Mouse (Mus musculus) cerebellum, adult 9-11 months (tissue): ENCODE measurements around the gene Dnmt3l.
"Not testable (repeated sequence)": the region's sequence is repeated elsewhere in the genome, so short reads cannot be mapped to it uniquely, and the experiment has no call there.

Experiments used
- DNase-seq: peaks from one replicate; pipeline ENCODE4 v3.0.0; 2022

The Dnmt3l gene

DNA sequence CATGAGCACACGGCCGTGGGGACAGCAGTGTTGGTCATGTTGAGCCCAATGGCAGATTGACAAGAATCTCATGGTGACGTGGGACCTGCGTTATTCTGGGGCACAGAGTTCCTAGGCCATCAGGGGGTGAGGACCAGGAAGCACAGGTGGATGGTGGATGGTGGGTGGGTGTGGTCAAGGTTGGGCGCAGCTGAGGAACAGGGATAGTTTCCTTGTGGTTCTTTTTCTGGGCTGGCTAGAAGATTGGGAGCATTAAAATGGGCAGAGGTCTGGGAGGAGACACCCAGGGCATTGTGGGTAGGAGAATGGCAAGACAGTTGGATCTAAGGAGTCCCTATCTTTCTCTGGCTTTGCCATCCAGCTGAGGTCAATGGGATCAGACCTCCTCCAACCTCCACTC is at the start of gene Dnmt3l:
Dnmt3l (plus strand) TSS at position 301 of the 400 bp plus-strand sequence.
- no peak for DNase-seq

DNA sequence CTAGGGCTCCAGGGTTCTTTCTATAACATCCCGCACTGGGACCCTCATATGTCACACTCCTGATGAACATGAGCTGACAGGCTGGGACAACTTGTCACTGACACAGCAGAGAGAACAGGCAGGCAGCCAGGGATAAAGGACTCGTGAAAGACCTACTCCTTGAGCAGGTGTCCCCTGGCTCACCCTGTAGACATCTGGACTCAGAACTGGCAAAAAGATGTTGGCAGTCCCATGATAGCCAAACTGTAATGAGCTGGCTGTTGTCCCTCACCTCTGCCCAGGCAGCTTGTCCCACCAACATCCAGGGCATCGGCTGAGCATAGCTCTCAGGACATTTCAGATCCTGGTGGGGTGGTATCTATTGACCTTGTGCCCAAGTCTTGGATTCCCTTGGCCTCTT is 46.1 kb upstream of the Dnmt3l start:
- no peak for DNase-seq

DNA sequence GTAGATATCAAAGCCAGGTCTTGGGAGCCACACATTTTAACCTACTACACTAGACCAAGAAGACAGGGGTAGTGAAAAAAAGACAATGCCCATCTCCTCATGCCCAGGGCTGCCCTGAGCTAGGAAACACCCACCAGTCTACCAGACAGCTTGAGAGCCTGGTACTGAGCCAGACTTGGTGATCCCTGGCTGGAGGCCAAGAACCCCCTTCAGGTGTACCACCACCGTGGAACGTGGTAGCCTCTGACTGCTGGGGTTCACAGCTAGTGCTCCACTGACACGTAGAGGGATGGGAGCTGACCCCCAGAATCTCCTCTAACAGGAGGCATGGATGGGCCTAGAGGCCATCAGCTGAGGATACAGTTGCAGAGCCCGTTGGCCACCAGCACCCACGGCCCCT is 41.5 kb upstream of the Dnmt3l start:
- DNase-seq, result no peak

DNA sequence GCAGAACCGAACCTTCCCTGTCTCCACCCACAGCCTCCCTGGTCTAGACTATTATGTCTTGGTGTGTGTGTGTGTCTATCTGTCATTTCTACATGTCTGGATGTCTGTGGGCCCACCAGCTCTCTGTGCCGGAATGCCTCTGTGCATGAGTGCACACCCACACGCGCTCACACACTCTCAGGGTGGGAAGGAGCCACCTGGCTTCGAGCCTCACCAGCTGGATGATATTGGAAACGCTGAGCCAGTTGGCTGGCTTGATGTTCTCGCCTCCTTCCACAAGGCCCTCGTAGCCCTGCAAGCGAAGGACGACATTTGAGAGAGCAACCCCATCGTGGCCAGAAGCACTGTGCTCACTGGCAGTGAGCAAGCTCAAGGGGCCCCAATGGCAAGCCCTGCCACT is 40.0 kb upstream of the Dnmt3l start:
- no peak for DNase-seq

DNA sequence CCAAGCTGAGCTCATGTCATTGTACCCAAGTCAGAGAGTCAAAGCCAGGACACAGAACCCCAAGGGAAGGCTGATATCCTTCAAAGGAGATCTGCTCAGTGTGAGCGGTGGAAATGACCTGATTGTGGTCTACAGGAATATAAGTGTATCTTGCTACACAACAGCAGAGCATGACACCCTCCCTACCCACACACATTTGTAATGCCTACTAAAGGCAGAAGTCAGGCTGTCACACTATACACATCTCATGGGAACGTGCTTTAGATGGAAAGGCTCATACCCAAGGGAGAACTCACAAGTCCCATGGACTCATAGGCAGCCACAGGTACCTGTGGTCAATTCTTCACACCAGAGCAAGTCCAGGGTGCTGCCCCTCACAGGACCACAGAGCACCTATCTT is 39.4 kb upstream of the Dnmt3l start:
- DNase-seq, result no peak

DNA sequence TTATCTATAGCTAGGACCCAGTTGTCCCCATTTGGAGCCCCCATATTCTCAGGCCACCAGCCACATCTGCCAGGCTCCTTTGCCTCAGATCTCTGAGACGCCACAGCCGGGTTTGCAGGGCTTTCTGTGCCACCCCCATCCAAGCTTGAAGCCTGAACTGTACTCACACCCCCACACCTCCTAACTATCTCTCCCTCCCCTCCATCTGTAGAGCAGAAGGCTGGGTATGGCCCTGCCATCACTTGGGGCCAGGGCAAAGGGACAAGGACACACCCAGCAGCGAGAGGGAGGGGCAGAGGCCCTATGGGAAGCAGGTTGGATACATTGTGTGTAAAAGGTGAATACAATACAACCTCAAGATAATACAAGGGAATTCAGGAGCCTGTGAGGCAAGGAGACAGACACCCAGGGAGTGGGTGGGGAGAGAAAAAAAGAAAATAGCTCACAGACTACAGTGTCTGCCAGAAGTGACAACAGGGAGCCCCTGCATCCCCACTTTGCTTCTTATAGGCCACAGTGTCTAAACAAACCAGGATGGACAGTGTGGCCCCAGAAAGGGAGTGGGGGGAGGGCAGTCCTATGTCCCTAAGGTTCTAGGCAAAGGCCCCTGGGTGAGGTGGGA is 37.2 kb upstream of the Dnmt3l start:
- no peak for DNase-seq

DNA sequence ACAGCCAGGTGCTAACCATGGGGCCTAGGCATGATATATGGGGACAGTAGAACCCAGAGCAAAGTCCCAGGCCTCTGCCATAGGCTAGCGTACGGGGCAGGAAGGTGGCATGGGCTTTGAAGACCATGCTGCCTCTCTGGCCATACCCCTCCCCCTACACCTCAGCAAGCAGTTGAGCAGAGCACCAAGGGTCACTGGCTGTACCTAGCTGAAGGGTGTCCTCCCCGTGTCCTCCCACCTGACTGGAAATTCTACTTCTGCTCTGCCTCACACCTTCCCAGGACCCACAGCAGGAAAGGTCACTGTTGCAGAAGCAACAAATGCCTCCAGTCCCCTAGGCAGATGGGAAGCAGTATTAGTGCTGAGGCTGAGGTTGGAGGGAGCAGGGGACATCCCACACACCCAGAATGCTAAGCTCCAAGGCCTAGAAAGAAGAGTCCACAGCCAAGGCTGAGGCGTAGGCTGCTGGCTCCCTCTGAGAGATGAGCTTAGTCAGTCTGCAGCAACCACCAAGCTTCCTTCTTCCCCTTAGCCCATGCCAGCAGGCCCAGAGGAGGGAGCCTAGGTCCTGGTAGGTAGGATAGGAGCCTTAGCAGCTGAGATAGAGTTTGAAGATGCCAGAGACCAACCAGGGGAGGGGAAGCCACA is 35.8 kb upstream of the Dnmt3l start:
- DNase-seq, result no peak

DNA sequence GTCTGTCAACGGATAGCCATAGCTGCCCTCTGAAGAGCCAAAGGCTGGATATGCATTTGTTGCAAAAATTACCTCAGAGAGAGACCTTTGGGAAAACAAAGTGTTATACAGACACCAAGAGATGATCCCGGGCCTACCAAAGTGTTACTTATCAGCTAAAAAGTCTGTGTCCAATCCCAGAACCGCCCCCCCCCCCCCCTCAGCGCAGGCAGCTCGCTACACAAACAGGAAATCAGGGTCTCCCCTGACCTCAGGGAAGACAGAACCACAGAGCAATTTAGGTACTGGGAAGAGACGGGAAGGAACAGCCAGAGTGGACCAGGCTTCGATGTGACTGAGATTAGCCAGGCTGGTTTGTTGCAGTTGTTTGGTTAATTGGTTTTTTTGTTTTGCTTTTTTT is 34.5 kb upstream of the Dnmt3l start:
- no peak for DNase-seq

DNA sequence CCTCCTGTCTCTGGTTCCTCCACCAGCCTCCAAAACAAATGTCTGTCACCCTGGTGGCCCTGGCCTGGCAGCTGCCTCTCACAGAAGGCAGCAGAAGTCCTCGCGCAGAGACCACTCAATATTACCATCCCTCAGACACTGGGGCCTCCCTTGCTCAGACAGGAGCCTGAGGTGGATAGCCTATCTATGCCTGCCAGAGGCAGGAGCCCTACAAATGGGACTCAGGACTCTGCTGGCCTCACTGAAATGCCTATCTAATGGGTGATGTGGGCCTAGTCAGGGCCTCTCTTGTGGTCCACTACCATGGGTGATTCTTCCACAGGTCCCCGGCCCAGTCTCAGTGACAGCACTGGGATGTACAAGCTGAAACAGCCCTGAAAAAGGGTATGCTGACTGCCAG is 33.6 kb upstream of the Dnmt3l start:
- no peak for DNase-seq

DNA sequence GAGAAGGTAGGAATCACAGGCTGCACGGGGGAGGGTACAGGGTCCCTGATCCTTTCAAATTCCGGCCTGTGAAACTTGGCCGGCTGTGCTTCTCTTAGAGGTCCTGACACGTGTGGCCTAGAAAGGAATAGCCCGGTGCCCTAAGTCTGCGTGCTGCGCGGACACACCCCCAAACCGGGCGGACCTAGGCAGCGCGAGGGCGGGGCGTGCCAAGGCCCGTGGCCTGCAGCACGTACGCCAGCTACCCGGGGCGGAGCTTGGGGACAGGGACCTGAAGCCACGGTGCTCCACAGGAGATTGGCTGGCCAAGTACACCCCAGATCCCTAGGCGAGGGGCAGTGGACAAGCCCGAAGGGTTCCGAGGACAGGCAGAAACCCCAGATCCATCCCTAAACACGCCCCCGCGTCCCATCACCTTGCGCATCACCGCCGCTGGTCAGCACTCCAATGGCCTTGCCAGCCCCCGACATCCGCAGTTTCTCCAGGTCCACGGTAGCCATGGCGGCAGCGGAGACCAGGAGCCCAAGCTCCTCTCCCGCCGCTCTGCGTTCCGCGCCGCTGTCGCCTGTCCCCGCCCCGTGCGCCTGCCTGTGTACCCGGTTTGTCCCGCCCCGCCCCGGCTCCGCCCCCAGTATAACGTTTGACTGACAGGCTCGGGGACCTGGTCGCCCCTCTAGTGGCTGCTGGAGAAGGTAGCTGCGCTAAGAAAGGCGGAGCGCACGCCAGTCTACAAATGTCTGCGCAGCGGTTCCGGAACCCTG is 32.4 kb upstream of the Dnmt3l start:
- peak; percentile 94 for DNase-seq

DNA sequence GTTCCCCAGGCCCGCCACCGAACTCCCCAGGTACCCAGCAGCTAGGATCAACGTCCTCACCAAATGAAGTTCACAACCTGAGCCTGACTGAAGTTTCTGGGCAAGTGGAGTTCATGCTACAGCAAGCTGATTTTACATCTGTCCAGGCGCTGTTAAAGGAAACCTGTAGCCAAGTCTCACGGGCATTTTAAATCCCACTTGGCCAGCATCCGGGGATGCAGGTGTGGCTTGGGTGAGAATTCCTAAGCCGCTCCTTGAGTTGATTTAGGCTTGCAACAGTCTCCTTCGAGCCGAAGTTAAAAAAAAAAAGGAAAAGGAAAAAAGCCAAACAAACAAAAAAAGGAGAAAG is 31.8 kb upstream of the Dnmt3l start, which contains the start of gene Pfkl:
Pfkl (minus strand) TSS at position 139 of the 349 bp plus-strand sequence.
- DNase-seq, result no peak

DNA sequence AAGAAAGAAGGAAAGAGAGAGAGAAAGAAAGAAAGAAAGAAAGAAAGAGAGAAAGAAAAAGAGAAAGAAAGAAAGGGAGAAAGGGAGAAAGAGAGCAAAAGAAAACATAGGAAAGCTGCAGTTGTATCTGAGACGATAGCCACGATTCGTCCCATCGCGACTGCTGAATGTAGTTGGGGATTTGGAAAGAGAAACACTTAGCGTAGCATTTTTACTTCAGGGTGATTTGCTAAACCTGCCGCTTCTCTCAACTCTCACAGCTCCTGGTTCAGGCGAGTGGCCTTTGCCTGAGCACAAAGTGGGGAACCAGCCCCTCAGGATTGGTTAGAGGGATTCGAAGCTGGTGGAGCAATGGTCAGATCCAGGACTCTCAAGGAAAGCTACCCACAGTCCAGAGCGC is 31.4 kb upstream of the Dnmt3l start:
- DNase-seq, result peak; percentile 18

DNA sequence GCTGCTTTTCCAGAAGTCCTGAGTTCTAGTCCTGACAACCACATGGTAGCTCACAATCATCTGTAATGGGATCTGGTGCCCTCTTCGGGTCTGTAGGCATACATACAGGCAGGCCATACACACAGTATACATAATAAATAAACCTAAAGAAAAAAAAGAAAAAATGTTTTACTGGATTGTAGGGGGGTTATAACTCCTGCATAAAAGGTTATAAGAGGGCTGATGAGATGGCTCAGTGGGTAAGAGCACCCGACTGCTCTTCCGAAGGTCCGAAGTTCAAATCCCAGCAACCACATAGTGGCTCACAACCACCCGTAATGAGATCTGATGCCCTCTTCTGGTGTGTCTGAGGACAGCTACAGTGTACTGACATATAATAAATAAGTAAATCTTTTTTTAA is 30.6 kb upstream of the Dnmt3l start:
- not testable (repeated sequence) for DNase-seq

DNA sequence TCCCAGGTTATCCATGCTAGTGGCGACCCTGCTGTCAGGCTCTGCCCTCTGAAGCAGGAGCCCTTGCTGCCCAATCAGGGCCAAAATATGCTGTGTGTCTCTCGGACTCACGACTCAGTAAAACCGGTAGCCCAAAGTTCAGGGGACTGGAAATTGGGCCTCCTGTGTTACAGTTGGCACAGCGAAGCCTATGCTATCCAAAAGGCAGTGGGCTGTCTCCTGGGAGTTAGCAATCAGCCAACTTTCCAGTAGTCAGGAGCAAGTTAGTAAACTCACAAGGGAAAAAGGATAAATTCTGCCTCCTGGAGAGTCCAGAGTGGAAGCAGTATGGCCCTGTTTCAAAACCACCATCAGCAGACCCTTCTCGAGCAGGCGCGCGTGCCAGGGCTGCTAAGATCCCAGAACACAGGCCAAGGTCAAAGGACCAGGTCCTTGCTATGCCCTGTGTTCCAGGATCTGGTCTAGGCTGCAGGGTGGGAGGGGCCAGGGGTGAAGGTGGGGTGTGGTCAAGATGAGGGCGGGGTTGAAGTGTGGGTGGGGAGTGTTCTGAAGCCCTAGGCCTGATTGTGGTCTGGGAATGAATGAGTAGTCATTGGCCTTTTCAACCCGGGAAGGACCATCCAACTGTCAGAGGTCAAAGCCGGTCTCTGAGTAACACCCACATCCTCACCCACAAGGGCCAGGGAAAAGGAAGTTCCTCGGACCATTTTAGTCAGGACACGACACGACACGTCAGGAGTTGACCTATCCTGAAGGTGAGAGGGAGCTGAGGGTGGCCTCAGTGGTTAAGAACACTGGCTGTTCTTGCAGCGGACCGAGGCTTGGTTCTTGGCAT is 28.9 kb upstream of the Dnmt3l start:
- peak; percentile 17 for DNase-seq

DNA sequence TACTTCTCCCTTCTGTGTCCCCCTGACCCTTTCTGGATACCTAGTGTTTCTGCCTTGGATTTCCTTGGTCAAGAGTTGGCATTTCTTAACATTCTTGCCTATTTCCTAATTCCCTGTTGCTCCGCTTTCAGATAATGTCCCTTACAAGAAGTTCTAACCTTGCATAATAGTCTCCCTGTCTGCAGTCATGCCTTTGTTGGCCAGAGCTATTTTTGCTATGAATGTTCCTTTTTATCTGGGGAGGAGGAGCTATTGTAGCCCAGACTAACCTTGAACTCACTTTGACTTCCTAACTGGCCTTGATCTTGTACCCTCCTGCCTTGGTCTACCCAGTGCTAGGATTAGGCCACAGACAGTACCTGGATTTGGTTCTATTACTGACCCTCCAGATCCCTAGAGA is 26.3 kb upstream of the Dnmt3l start:
- no peak for DNase-seq

DNA sequence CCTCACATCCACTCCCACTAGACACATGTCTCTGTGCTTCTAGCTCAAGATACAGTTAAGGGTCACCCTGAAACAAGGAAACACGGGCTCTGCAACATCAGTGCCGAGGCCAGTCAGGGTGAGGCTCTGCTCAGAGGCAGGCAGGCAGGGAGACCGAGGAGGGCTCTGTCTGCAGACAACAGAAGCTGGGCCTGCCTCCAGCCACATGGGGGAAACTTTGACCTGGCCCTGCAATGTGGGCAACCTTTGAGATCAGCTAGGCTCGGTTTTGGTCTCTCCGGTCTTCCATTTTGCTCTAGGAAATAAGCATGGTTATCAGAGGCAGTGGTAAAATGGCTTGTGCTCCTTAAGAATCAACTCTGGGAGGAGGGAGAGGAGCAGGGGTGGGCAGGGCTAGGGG is 25.4 kb upstream of the Dnmt3l start:
- no peak for DNase-seq

DNA sequence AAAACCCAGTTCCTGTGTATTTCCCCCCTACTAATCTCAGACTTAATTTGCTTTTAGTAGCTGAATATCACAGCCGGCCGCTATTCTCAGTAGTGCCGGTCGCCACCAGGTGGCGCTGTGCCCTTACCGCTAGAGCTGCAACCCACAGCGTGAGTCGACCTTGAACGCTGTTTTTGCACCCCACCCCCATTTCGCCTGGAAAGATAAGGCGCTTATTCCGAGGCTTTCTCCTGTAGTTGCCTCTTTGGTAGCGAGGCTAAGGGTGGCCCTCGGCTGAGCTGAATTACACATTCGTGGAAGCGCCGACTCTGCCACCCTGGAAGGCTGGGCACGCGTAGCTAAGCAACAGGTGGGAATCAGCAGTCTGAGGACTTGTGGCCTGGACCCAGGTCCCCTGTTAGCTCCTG is 22.9 kb upstream of the Dnmt3l start:
- DNase-seq, result peak; percentile 56

DNA sequence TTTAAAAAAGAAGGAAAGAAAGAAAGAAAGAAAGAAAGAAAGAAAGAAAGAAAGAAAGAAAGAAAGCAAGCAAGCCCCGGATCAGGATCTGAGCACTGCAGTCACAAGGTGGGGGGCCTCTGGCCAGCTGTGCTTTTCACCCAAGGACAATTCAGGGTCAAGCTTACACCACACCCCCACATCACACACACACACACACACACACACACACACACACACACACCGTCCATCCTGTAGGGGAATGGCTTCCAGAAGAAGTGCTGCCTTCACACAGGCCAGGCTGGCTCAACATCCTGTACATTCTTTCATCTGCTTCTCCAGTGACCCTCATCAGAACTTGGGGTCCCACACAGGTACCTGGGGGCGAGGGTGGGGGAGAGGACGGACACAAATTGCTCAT is 22.5 kb upstream of the Dnmt3l start:
- no peak for DNase-seq

DNA sequence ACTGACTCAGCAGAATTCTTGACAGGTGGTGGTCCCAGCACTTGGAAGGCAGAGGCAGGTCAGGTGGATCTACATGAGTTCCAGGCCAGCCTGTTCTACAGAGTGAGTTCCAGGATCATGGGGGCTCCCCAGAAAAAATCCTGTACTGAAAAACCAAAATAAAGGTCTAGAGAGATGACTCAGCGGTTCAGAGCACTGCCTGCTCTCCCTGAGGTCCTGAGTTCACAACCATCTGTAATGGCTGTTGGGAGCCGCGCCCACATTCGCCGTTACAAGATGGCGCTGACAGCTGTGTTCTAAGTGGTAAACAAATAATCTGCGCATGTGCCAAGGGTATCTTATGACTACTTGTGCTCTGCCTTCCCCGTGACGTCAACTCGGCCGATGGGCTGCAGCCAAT is 21.8 kb upstream of the Dnmt3l start:
- not testable (repeated sequence) for DNase-seq

DNA sequence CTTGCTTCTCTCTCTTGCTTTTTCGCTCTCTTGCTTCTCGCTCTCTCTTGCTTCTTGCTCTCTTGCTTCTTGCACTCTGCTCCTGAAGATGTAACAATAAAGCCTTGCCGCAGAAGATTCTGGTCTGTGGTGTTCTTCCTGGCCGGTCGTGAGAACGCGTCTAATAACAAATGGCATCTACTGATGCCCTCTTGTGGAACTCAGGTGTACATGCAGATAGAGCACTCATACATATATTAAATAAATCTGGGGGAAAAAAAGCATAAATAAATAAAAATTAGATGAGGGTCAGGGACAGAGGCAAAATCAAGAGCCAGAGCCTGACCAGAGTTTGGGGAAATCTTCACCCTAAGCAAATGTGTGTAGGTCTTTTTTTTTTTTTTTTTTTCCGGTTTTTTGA is 16.3 kb upstream of the Dnmt3l start:
- not testable (repeated sequence) for DNase-seq

DNA sequence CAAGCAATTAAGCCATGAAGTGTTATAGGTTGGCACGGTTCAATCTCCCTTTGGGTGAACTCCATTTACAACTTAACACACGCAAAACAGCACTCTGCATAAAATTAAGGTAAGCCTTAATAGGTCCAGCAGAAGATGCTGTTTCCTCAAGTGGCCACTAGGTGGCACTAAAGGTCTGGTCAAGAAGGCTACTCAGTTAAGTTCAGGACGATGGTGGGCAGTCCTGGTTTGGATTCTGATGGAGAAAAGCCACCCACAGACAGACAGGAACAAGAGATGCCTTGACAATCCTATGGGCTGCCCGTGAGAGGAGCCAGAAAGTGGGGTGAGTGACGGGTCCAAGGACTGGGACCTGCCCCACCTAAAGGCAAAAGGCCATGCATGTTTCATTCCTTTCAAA is 13.6 kb upstream of the Dnmt3l start:
- peak; percentile 54 for DNase-seq

DNA sequence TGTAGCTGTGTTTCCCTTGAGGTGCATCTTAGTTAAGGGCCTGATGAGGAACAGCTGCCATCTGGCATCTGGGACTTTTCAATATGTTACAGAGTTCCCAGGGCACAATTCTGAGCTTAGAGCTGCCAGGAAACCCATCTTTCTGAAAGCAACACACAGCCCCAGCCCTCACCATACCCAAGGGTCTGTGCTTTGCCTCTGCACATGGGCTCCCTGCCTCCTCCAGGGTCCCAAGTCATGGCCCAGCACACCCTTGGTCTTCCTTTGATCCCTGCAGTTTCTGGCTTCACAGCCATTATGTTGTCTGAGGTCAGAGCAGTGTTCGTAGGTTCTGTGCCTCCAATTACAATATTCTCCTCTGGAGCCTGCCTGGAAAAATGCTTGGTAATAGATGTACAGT is 12.7 kb upstream of the Dnmt3l start:
- no peak for DNase-seq

DNA sequence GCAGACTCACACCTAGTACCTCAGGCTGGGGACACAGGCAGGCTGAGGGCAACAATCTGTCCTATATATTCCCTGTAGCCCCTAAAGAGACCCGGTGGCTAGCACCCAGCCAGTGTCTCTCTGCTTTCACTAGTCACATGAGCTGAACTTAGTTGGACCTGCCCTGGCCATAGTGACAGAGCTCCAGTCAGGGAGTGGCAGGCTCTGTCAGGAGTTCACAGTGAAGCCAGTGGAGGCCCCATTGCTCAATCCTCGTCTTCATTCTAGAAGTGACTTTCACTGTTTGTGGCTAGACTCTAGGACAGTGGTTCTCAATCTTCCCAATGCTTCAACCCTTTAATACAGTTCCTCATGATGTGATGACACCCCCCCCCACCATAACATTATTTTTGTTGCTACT is 9.8 kb upstream of the Dnmt3l start:
- DNase-seq, result no peak
